Comparison of ENCODE assay signal across 25 mouse cellular contexts in genomic region chr10:71323669-71324068, GRCm38 (mm10).
"Had no signal": no experiment of that assay in that cellular context is flagged by ENCODE, and none has a peak within 500 bp of the region (broad histone marks: within the 10 kb centered on the region; RNA-seq: fewer than 3 reads in every experiment).

No protein-coding gene starts in this region.

- ATAC-seq: hindbrain, embryonic 16.5 days; inflammation-experienced regulatory T-cells, adult 6 months; intestine, embryonic 15.5 days; intestine, postnatal 0 days had no signal

- H3K36me3 ChIP-seq: heart, embryonic 13.5 days; heart, embryonic 15.5 days; hindbrain, embryonic 12.5 days; intestine, embryonic 15.5 days; limb, embryonic 10.5 days; limb, embryonic 12.5 days had no signal

- H3K4me3 ChIP-seq: gastrocnemius, adult 2 months; heart, embryonic 13.5 days; heart, embryonic 15.5 days; hindbrain, embryonic 10.5 days; hindbrain, embryonic 12.5 days; intestine, embryonic 15.5 days; layer of hippocampus, adult 2 months; left cerebral cortex, adult 2 months; limb, embryonic 10.5 days; limb, embryonic 12.5 days had no signal

- DNase-seq: gastrocnemius, adult 2 months; gastrocnemius, postnatal 10 days; gastrocnemius, postnatal 25 days; heart, adult 18-20 months; heart, postnatal 4 days; kidney, adult 18-20 months; kidney, adult 8-10 months; kidney, postnatal 10 days; kidney, postnatal 25 days; kidney, postnatal 4 days; liver had no signal

- H3K9ac ChIP-seq: heart, embryonic 13.5 days; heart, embryonic 15.5 days; hindbrain, embryonic 12.5 days; hindbrain, embryonic 14.5 days; intestine, embryonic 15.5 days; limb, embryonic 12.5 days had no signal

- H3K4me2 ChIP-seq: heart, embryonic 11.5 days; heart, embryonic 13.5 days; heart, embryonic 15.5 days; hindbrain, embryonic 12.5 days; hindbrain, embryonic 14.5 days; intestine, embryonic 15.5 days; limb, embryonic 12.5 days had no signal

- H3K27me3 ChIP-seq: heart, embryonic 13.5 days; heart, embryonic 15.5 days; hindbrain, embryonic 12.5 days; intestine, embryonic 15.5 days; limb, embryonic 12.5 days had no signal

- H3K27ac ChIP-seq: gastrocnemius, adult 2 months; heart, embryonic 13.5 days; heart, embryonic 15.5 days; hindbrain, embryonic 10.5 days; hindbrain, embryonic 12.5 days; hindbrain, embryonic 14.5 days; intestine, embryonic 15.5 days; layer of hippocampus, adult 2 months; left cerebral cortex, adult 2 months; limb, embryonic 10.5 days; limb, embryonic 12.5 days had no signal

- H3K4me1 ChIP-seq: heart, embryonic 13.5 days; heart, embryonic 15.5 days; hindbrain, embryonic 10.5 days; hindbrain, embryonic 12.5 days; intestine, embryonic 15.5 days; limb, embryonic 10.5 days; limb, embryonic 12.5 days had no signal

- H3K9me3 ChIP-seq: heart, embryonic 13.5 days; heart, embryonic 15.5 days; hindbrain, embryonic 10.5 days; hindbrain, embryonic 12.5 days; intestine, embryonic 15.5 days; limb, embryonic 10.5 days; limb, embryonic 12.5 days had no signal
